Mouse (Mus musculus): ENCODE measurements around the gene Rab22a. TPM values are rescaled to one million over a fixed set of nuclear protein-coding genes. Genes with fewer than 3 reads are reported as not detected.

Gene Rab22a
- 4.1 and 4.3 TPM in 2 replicates for polyA plus RNA-seq (2012; rRNA removed)

GRCm38 (mm10) chr2:173659057-173659925, at the start of gene Rab22a:
TSS of gene Rab22a (plus strand) at chr2:173659760.

GRCm38 (mm10) chr2:173719115-173719514, 59.6 kb downstream of the Rab22a start, which contains the start of gene 1700010B08Rik:
TSS of gene 1700010B08Rik (plus strand) at chr2:173719415.

GRCm38 (mm10) chr2:173737222-173737989, 77.8 kb downstream of the Rab22a start, which contains the start of gene Vapb:
TSS of gene Vapb (plus strand) at chr2:173737511.

Other genes with a start within 250 kb of the Rab22a start
- gene 1700021F07Rik, start 137.2 kb upstream of the Rab22a start, polyA plus RNA-seq (2012; rRNA removed), result not detected in 2 replicates
- not detected in 2 replicates for gene Ankrd60, start 81.4 kb upstream of the Rab22a start, polyA plus RNA-seq (2012; rRNA removed)
- not detected in 2 replicates for gene 1700010B08Rik, start 59.7 kb downstream of the Rab22a start, polyA plus RNA-seq (2012; rRNA removed)
- 10.0 and 10.3 TPM in 2 replicates for gene Vapb, start 77.8 kb downstream of the Rab22a start, polyA plus RNA-seq (2012; rRNA removed)